Mouse (Mus musculus) embryonic facial prominence, embryonic 10.5 days (tissue): Measurements from ENCODE around the gene Fads6. TPM values are rescaled to one million over a fixed set of nuclear protein-coding genes. Genes with fewer than 3 reads are reported as not detected.

Source experiments
- DNase-seq: peaks from one replicate; pipeline ENCODE4 v3.0.0-alpha.2; 2017; ENCODE audit warnings: low spot score
- H3K27ac ChIP-seq: fragments of 300-500 bp; sonication (generic); replicated peaks from 2 replicates; pipeline ENCODE4 v1.5.1; 2016; ENCODE audit warnings: mild to moderate bottlenecking
- H3K27me3 ChIP-seq: fragments of 300-500 bp; sonication (generic); replicated peaks from 2 replicates; pipeline ENCODE4 v1.6.1; 2016; ENCODE audit warnings: low read depth, mild to moderate bottlenecking; ENCODE audit not compliant: poor library complexity, severe bottlenecking
- H3K36me3 ChIP-seq: fragments of 300-500 bp; sonication (generic); replicated peaks from 2 replicates; pipeline ENCODE4 v1.6.1; 2016; ENCODE audit warnings: mild to moderate bottlenecking, moderate library complexity
- H3K4me1 ChIP-seq: fragments of 300-500 bp; sonication (generic); 2 replicates; pipeline ENCODE4 v1.6.1; 2016
- H3K4me3 ChIP-seq: fragments of 300-500 bp; sonication (generic); 2 replicates; pipeline ENCODE4 v1.5.1; 2016; ENCODE audit warnings: mild to moderate bottlenecking, moderate library complexity
- H3K9me3 ChIP-seq: fragments of 300-500 bp; sonication (generic); 2 replicates; pipeline ENCODE4 v1.6.1; 2016; ENCODE audit warnings: mild to moderate bottlenecking
- WGBS: fragments of 180-500 bp; shearing (Covaris S2); methylation state at CpG from one replicate; pipeline ENCODE4 v1.1.7; 2016; 5-methylcytosine and 5-hydroxymethylcytosine counted together
- polyA plus RNA-seq: library from polyadenylated mRNA; unstranded; fragments of >200 nt; fragmentation: Nextera tagmentation; extraction: Ambion mirVana; gene quantifications from 2 replicates; pipeline ENCODE4 v1.2.1, GENCODE M21; 2016

Fads6 gene
- polyA plus RNA-seq, 1 experiment from 2014 or later, result 0.27 TPM

DNA sequence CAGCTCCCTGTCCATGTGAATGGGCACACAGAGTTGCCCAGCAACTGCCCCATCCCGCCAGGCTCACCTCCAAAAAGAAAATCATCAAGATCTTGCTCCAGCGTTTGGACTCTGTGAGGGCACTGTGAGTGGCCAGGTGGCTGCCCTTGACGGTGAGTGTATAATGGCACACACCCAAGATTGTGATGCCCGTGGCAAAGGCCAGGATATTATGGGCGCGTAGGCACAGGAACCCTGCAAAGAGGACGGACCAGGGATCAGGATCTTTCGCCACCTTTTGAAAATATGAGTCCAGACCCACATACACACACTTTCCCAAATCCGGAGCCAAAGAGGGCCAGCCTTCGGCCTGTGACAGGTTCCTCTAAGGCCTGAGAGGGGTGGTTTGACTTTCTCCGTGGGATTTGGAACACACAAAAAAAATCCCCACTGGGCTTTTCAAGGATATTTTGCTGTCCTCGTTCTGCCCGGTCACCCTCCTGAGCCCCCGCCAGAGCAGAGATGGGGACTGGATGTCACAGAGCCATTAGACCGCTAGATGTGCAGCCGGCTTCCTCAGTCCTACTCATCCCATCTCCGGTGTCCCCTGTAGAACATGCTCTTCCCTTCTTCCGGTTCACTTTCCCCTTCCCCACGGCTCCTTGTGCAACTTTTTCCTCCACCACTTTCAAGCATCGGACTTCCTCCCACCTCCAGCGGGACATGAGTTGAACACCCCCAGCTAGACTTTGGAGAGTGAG is 822 bp downstream of the Fads6 start:
- Histone ChIP-seq H3K27ac (0 out of 2 replicates have a peak overlapping the region, but pooled peaks have one; percentile 70), H3K27me3 (peaks cover 49% of the 10 kb centered on the region), H3K4me1 (peaks cover 29% of the 10 kb centered on the region), H3K4me3 (peak overlapping the region; percentile 64), H3K36me3 (no peaks in the 10 kb centered on the region), H3K9me3 (0 out of 2 replicates have a peak, but pooled peaks cover 3% of the 10 kb centered on the region)
- DNase-seq, result no peak
- WGBS, result 59% methylated on average over 21 of the region's 21 CpGs

DNA sequence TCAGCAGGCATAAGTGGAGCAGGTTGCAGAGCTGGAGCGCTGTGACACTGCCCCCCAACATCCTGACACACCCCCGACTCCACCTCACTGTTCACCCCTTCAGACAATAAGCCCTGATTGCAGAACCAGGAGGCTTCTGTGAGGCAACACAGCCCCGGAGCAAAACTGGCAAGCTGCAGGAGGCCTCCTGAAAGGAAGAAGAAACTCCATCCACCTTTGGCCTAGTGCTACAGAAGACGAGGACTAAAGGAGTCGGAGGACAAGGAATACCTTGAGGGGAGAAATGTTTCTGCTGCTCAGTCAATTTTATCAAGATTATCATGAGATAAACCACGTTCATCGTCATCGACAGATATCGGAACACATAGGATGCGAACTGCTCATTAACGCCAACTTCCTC is 1.5 kb downstream of the Fads6 start:
- H3K4me3 ChIP-seq, result no peak overlapping the region
- H3K27ac ChIP-seq, result no peak overlapping the region
- peaks cover 49% of the 10 kb centered on the region for H3K27me3 ChIP-seq
- WGBS, result 90% methylated on average over 11 of the region's 11 CpGs
- no peaks in the 10 kb centered on the region for H3K36me3 ChIP-seq
- no peak for DNase-seq
- H3K9me3 ChIP-seq, result 0 out of 2 replicates have a peak, but pooled peaks cover 3% of the 10 kb centered on the region
- peaks cover 29% of the 10 kb centered on the region for H3K4me1 ChIP-seq

DNA sequence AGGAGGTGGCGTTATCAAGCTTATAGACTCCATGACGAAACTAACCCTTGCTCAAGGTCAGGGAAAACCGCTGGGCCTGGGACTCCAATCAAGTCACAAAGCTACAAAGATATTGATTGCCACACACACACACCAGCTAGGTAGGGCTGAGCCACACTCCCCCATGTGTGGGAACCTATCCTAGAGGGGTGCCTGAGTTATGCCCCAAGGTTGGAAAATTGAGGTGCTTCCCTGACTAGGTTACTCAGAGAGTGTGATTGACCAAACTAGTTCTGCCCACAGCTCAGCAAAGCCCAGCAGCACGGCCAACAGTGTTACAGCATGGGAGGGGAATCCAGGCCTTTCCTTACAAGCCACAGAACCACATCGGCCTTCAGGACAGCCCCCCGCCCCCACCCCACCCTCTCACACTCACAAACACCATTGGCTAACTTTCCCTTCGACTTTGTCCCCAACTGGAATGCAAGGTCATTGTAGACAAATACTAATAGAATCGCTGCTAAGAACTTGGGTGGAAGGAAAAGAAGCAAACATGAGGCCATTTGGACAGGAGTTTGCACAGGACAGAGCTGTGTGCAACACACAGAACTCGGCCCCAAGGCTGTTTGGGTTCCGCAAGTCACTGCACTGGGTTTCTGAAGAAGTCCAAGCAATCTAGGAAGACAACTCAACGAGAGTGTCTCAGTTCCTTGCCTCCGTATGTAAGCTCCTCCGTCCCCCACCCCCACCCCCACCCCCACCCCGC is 4.7 kb downstream of the Fads6 start:
- no peak for DNase-seq
- Histone ChIP-seq H3K4me3 (no peak overlapping the region), H3K9me3 (no peaks in the 10 kb centered on the region), H3K27ac (no peak overlapping the region), H3K27me3 (peaks cover 29% of the 10 kb centered on the region), H3K36me3 (no peaks in the 10 kb centered on the region), H3K4me1 (peaks cover 30% of the 10 kb centered on the region)
- 61% methylated on average over 14 of the region's 14 CpGs for WGBS

DNA sequence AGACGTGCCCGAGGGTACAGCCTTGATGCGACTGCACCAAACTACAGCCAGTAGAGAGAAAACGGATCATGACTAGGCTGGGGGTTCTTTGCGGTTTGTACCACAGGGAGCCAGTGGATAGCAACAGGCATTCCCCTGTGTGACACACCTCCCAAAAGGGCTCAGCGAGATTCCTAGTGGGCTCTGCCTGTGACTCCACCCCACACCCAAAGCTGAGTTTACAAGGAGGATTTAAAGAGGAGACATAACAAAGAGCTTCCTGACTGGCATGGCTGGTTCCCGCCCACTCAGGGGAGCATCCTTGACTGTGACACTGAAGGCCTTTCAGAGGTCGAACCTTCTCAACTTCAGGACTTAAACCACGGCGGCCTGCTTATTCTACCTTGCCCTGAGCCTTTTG is 6.0 kb downstream of the Fads6 start:
- no peak overlapping the region for H3K4me3 ChIP-seq
- no peaks in the 10 kb centered on the region for H3K9me3 ChIP-seq
- no peak overlapping the region for H3K27ac ChIP-seq
- no peaks in the 10 kb centered on the region for H3K36me3 ChIP-seq
- H3K27me3 ChIP-seq, result peaks cover 16% of the 10 kb centered on the region
- no peak for DNase-seq
- WGBS, result 74% methylated on average over 10 of the region's 10 CpGs
- H3K4me1 ChIP-seq, result peaks cover 17% of the 10 kb centered on the region

DNA sequence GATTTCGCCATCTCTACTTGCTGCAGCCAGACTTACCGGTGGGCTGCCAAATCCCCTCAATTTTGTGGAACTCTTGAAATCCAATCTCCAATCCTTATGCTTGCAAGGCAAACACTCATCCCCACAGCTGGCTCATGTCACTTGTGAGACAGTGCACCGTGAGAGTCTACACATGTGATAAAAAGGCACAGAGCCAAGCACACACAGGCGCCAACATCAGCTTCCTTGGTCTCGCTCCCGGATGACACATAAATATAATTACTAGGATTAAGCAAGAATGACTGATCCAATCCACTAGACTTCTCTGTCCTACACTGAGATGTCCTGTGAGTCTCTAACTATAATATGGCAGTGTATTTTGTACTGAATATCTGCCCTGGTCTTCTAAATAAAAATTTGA is 6.5 kb downstream of the Fads6 start:
- Histone ChIP-seq H3K27me3 (peaks cover 10% of the 10 kb centered on the region), H3K9me3 (no peaks in the 10 kb centered on the region), H3K27ac (no peak overlapping the region), H3K4me3 (no peak overlapping the region), H3K36me3 (no peaks in the 10 kb centered on the region), H3K4me1 (peaks cover 17% of the 10 kb centered on the region)
- WGBS, result 93% methylated on average over 6 of the region's 6 CpGs
- DNase-seq, result no peak

DNA sequence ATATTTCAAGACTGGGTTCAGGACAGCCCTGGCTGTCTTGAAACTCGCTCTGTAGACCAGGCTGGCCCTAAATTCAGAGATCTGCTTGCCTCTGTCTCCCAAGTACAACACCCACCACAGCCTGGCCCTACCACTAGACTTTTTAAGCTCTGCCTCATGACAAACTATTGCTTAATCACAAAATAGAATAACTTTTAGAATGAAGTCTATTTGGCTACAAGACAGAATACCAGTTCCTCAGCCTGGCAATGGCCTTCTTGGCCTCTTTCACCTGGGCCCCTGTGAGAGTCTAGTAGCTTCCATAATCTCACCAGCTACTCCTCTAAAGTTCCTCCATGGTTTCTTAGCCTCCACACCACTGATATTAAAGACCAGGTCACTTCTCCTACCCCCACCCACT is 7.1 kb downstream of the Fads6 start:
- Histone ChIP-seq H3K9me3 (no peaks in the 10 kb centered on the region), H3K27me3 (peaks cover 4% of the 10 kb centered on the region; the same call in 1 of the 2 replicates), H3K36me3 (no peaks in the 10 kb centered on the region), H3K4me3 (no peak overlapping the region), H3K27ac (no peak overlapping the region), H3K4me1 (peaks cover 17% of the 10 kb centered on the region)
- WGBS, result 82% methylated on average over 1 of the region's 1 CpGs
- no peak for DNase-seq

DNA sequence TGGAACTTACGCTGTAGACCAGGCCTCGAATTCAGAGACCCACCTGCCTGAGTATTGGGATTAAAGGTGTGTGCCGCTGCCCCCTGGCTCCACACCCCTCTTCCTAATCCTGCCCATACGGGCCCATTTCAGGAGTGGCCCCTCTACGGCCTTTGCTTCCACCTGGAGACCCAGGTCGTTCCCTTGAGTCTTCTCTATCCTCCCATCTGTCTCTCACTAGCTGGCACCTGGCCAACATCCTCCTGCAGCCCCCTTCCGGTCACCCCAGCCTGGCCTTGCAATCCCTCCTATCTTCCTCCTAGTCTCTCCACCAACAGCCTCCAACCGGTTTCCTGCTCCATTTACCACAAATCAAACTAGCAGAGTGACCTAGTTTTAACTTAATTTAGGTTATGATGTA is 7.6 kb downstream of the Fads6 start:
- no peaks in the 10 kb centered on the region for H3K9me3 ChIP-seq
- no peak for DNase-seq
- H3K27ac ChIP-seq, result no peak overlapping the region
- peaks cover 17% of the 10 kb centered on the region for H3K4me1 ChIP-seq
- no peak overlapping the region for H3K4me3 ChIP-seq
- no peaks in the 10 kb centered on the region for H3K36me3 ChIP-seq
- WGBS, result 87% methylated on average over 8 of the region's 8 CpGs
- no peaks in the 10 kb centered on the region for H3K27me3 ChIP-seq

DNA sequence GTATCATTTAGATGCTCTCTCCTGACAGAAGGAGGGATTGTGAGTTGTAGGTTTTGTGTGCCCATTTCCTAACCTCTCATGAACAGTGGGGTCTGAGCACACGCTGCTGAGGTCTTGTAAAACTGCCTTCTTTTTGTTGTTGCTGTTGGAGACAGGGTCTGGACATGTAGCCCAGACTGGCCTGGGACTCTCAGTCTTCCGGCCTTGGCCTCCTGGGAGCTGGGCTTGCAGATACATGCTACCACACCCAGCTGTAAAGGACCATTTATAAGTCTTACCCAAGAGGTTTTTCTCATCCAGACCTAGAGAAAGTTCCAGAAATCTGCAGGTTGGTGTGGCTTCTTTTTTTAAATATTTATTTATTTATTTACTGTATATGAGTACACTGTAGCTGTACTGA is 9.2 kb downstream of the Fads6 start:
- H3K27me3 ChIP-seq, result no peaks in the 10 kb centered on the region
- no peak overlapping the region for H3K27ac ChIP-seq
- no peak for DNase-seq
- H3K9me3 ChIP-seq, result no peaks in the 10 kb centered on the region
- no peak overlapping the region for H3K4me3 ChIP-seq
- WGBS, result 80% methylated on average over 2 of the region's 2 CpGs
- no peaks in the 10 kb centered on the region for H3K36me3 ChIP-seq
- H3K4me1 ChIP-seq, result peaks cover 20% of the 10 kb centered on the region

DNA sequence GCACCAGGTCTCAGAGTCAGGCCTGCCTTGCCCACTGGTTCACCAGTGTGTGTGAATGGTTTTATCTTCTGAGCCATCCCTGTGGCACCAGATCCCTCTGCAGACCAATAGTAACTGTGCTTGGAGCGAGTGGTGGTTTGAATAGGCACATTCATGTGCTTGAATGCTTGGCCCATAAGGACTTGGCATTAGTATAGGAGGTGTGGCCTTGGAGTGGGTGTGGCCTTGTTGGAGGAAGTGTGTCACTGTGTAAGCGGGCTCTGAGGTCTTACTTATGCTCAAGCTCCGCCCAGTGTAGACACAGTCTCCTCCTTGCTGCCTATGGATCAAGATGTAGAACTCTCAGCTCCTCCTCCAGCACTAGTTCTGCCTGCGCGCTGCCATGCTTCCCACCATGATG is 10.1 kb downstream of the Fads6 start:
- no peaks in the 10 kb centered on the region for H3K9me3 ChIP-seq
- no peaks in the 10 kb centered on the region for H3K27me3 ChIP-seq
- no peak overlapping the region for H3K4me3 ChIP-seq
- H3K4me1 ChIP-seq, result peaks cover 11% of the 10 kb centered on the region
- no peak overlapping the region for H3K27ac ChIP-seq
- WGBS, result 83% methylated on average over 5 of the region's 5 CpGs
- no peak for DNase-seq
- H3K36me3 ChIP-seq, result no peaks in the 10 kb centered on the region

DNA sequence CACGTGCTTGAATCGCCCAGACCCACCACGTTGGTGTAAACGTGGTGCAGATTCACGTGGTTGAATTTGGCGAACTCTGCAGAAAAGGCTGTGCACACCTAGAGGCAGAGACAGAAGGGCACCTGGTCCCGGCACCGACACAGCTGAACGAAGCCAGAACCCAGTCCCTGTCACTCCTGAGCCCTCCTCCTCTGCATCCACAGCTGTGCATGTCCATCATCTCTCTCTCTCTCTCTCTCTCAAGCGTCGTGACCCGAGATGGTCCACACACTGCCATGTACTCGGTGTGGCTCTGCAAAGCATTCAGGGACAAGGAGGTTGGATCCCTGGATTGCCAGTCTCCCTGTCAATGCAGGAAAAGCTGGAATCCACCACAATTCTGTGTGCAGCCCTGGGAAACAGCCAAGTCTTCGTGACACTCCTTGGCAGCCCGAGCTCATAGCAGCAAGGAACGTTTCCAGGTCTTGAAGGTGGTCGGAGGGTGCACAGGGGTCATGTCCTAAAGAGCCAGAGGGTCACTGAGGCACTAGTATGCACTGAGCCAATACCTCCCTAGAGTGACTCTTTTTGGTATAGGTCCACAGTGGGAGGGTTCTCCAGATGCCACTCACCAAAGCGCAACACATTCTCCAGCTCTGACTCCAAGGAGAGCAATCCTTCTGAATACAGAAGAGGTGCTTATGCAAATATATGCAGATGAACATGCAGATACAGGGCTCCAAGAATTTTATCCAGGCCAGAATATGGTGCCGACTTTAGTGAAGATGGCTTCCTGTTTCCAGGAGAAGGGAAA is 11.1 kb downstream of the Fads6 start:
- Histone ChIP-seq H3K4me1 (peaks cover 6% of the 10 kb centered on the region; the same call in 1 of the 2 replicates), H3K9me3 (no peaks in the 10 kb centered on the region), H3K27me3 (no peaks in the 10 kb centered on the region), H3K4me3 (no peak overlapping the region), H3K27ac (no peak overlapping the region), H3K36me3 (no peaks in the 10 kb centered on the region)
- DNase-seq, result no peak
- 78% methylated on average over 19 of the region's 19 CpGs for WGBS

DNA sequence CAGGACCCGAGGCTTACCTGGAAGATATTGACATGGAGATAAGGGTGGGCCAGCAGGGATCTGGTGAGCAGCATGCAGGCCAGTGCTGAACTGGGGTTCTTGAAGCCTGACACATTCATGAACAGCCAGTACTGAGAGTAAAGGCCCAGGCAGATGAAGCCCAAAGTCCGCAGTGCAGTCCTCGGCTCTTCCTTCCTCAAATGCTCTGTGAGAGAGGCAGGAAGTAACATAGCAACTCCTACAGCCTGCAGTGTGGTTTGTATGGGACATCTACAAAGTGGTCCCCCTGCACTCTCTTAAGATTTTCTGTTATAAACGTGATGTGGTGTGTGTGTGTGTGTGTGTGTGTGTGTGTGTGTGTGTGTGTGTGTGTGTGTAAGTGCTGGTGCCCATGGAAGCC is 12.2 kb downstream of the Fads6 start:
- Histone ChIP-seq H3K4me1 (peaks cover 6% of the 10 kb centered on the region; the same call in 1 of the 2 replicates), H3K9me3 (no peaks in the 10 kb centered on the region), H3K36me3 (no peaks in the 10 kb centered on the region), H3K27ac (no peak overlapping the region), H3K27me3 (no peaks in the 10 kb centered on the region), H3K4me3 (no peak overlapping the region)
- no peak for DNase-seq
- WGBS, result 67% methylated on average over 4 of the region's 4 CpGs

DNA sequence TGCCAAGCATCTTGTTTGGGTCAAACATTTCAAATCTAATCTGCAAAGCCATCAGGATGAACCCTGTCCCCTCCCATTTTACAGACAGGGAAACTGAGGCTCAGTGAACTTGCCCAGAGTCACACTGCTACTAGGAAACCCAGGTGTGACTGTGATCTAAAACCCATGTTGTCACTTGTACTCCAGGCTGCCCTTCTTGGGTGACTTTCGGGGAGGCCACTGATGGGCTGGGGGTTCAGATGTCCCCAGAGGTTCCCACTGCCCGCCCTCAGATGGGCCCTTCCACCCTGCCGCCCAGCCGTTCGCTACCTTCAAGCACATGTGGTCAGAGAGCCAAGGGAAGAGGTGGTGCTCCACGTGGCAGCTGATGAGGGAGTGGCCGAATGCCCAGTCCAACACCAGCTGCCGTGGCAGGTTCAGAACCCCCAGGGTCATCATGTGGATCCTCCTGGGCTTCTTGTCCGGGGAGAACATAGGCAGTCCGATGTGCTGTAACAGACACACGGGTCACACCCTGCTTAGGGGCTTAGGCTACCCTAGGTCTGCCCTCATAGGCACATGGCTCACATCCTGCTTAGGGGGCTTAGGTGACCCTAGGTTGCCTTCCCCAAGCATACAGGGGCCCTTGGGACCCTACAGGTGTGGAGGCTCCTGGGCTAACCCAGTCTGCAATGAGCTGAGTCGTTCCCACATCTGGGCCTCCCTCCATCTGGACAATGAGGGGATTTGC is 13.4 kb downstream of the Fads6 start:
- H3K27ac ChIP-seq, result no peak overlapping the region
- 87% methylated on average over 12 of the region's 12 CpGs for WGBS
- H3K27me3 ChIP-seq, result no peaks in the 10 kb centered on the region
- H3K9me3 ChIP-seq, result no peaks in the 10 kb centered on the region
- DNase-seq, result no peak
- peaks cover 3% of the 10 kb centered on the region; the same call in 1 of the 2 replicates for H3K4me1 ChIP-seq
- no peak overlapping the region for H3K4me3 ChIP-seq
- no peaks in the 10 kb centered on the region; the same call in 1 of the 2 replicates for H3K36me3 ChIP-seq
